Mouse (Mus musculus) kidney, adult 18-20 months (tissue): ENCODE data around the gene Nrip1.

ENCODE experiments used
- DNase-seq: peaks from one replicate; pipeline ENCODE4 v3.0.0; 2021

The Nrip1 gene

DNA sequence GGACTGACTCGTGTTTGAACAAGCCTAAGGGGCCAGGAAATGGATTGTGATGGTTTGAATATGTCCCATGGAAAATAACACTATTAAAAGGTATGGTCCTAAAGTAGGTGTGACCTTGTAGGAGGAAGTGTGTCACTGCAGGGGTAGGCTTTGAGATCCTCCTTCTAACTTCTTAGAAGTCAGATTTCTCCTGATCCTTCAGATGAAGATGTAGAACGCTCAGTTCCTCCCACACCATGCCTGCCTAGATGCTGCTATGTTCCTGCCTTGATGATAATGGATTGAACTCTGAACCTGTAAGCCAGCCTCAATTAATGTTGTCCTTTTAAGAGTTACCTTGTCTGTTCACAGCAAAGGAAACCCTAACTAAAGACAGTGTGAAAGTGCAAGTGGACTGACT, 62.8 kb downstream of the Nrip1 start:
- no peak for DNase-seq

DNA sequence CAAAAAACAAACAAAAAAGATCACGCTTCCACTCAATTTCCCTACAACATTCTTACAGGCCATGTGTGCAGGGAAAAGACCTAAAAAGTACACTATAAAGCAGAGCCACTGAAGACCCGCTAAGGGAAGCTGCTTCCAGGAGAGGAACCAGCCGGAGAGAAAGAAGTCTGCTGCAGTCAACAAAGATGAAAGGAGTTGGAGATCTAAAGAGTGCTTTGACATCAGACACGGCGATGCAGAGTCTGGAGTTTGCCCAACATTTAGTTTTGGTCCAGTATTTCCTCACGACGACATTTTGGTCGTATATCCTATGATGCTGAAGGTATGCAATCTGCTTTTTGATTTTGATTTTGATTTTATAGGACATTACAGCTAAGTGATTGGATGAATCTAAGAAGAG, 63.3 kb downstream of the Nrip1 start:
- DNase-seq: peak; percentile 0

DNA sequence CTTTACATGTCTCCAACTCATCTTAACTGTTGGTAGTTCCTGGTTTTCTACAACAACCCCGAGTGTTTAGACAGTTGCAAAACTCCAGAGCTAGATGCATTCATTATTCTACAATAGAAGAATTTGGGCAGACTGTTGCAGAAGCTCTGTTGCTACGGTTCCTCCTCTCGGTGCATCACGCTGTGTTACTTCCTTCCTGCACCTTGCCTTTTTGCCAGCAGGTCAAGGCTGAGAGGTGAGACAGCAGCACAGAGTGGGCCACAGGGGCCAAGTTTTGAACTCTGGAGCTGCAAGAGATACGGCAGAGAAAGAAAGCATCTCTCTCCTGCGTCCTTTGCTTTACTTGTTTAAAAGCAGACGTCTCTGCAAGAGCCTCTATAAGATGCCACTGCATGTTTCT, 64.3 kb downstream of the Nrip1 start:
- DNase-seq: no peak

DNA sequence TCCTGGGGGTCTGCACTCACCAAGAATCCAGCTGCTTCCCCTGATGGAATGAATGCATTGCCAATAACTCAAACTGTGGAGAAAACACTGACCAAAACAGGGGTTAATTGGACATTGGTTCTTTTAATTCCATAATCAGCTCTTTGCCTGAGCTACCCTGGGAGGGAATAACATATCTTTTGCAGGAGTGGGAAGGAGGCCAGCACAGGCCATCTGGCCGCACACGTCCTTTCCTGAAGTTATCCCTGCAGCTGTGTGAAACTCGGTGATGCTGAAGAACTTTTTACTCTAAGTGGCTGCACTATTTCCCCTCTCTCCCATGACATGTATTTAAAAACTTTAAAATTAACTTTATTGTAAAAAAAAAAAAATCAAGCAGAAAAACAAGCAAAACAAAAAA, 66.6 kb downstream of the Nrip1 start:
- no peak for DNase-seq

DNA sequence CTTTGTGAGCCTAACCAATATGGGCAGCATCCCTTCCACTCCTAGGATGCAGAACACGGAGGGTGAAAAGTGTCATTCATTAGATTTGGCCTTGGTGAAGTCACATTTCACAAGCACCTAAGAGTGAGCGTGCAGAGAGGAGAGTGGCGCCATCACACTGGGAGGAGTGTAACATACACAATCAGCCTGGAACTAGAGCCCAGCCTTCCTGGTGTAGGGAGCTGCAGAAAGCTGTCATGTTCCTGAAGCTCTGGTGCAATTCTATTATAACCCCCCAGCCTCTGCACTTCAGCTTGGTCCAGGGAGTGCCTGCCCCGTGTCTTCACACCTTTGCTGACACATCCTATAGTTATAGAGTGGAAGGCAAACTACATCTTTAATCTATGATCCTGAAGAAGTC, 67.2 kb downstream of the Nrip1 start:
- no peak for DNase-seq

DNA sequence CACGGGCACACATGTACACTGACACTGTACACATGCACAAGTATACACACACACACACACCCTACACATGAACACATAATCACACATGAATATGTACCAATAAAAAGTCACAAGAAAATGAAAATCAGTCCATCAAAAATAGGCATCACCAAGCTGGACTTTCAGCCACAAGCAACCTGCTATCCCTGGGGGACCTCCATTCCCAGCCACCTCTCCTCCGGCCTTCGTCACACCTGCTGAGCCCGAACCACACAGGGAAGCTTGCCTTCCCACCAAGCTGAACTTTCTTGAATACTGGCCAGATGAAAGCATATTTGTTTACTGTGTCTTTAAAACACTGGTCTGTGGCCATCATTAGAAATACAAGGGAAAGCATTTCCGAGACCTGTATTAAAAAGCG, 70.2 kb downstream of the Nrip1 start:
- no peak for DNase-seq

DNA sequence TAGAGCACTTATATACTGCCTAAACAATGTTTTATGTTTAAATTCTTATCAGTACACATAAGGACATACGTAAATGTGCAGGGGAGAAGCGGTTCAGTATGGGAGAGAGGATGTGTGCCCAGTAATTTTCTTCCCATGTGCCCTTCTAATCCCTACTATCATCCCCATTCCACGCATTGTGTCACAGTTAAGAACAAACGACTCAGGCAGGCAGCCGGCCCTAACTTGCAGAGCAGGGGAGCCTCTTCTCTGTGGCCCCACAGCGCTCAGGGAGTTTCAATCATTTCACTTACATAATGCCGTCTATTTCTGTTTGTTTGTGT, 71.9 kb downstream of the Nrip1 start:
- DNase-seq: no peak

DNA sequence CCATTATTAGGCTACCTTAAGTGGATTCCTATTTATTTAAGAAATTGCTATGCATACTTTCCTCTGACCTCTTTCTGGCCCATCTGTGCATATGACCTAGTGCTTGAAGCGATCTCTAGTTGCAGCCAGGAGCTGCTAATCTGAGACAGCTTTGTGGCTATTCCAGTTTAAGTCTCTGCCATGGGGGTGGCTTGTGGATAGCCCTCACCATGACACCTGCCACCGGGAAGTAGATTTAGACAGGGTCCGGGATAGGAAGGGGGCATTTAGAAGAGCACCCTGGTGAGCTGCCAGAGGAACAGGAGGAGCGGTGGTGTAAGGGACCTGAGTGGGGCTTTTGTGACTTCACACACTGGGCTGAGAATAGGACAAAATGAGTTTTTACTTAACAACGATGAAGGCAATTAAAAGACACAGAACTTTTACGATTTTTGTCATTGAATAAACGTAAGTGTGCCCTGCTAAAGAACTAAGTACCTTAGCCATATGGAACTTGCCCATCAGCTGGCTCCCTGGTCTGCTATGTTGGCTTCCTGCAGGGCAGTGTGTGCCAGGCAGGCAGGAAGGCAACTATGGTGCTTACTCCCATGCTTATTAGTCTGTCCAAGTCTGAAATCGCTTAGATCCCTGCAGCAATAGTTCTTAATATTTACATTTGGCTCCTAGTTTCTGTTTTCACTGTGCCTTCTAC, 72.4 kb downstream of the Nrip1 start:
- no peak for DNase-seq

DNA sequence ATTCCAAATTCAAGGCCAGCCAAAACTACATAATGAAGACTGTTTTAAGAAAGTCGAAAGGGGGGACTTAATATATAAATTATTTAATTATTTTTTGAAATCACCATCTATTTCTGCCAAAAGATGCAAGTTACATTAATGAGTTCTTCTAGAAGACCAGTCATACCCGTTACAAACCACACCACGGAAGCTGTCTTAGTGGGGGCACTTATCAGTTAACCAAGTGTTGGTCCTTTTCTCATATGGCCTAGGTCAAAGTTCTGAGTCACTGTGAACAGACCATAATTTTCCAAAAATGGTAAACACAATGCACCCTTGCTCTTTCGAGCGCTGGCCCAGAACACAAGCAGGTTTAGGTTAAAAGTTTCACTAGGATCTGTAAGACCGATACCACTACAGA, 73.2 kb downstream of the Nrip1 start:
- DNase-seq: no peak

DNA sequence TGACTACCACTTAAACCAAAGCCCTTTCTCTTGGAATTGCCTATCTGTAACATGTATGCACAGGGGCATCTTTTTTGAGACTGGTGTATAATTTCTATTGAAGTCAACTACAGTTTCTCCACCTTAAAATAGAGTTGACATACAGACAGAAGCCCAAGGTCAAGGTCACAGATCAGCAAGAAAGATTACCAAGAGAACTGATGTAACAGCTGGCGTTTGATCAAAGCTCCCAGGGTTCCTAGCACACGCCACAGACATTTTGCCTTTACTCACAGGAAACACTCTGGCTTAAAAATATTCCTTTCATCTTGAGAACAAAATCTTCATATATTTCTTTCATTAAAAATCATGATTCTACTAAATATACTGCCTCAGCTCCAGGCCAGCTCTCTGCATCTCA, 74.1 kb downstream of the Nrip1 start:
- DNase-seq: no peak

DNA sequence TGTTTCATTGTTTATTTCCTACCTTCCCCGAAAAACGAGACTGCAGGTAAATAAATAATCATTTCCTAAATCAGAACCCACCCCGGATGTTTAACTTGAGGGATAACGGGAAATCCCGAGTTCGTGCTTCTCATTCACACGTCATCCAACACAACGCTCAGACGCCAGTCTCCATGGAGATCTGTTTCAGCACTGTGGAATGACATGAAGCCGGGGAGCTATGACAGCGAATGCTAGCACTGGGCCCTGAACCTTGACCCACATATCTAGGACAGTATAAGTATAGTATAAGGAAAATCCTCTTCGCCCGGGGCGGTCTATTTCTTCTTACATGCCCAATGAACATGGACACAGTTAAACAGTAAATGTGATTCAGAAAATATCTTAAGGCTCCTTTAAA, 78.3 kb downstream of the Nrip1 start:
- no peak for DNase-seq

DNA sequence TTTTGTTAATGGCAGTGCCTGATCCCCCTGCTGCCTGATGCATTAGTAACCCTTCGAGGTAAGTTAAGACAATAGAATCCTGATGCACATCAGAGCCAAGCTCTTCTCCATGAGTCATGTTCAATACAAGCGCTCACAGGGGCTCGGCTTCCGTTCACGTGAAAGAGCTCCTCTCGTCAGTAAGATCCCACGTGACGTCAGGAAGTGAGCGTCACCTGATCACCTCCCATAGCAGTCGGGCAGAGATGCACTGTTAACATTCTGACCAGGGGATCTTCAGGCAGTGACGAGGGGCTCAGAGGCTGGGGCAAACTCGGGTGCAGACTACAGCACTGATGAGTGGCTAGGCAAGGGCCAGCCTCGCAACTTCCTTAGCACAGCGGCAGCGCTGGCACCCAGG, 79.1 kb downstream of the Nrip1 start:
- no peak for DNase-seq

DNA sequence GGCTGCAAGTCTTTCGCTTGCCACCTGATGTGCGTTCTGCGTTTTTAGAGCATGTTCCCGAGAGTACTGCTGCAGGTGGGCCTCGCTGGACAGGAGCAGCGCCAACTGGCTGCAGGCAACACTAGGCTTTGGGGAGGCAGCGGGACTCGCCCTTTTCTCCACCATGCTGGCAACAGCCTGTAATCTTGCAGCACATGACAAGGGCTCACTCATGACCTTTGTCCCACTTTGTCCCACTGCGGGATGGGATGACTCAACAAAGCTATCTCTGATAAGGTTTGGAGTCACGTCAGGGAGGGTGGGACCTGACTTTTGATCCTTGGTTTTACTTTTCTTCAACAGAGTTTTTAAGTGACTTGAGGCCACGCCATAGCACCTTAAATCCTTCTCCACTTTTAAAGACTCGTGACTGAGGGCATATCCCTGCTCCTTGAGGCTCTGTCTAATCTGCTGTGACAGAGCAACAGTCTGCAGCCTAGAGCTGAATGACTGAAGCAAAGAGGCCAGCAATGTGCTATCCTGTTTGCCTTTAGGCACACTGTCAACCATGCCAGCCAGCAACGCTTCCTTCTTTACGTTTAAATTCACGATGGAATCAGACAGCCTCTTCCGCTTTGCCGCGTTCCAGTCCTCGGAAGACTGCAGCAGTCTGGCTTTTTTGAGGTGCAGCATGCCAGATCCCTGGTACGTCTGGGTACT, 79.7 kb downstream of the Nrip1 start:
- no peak for DNase-seq

DNA sequence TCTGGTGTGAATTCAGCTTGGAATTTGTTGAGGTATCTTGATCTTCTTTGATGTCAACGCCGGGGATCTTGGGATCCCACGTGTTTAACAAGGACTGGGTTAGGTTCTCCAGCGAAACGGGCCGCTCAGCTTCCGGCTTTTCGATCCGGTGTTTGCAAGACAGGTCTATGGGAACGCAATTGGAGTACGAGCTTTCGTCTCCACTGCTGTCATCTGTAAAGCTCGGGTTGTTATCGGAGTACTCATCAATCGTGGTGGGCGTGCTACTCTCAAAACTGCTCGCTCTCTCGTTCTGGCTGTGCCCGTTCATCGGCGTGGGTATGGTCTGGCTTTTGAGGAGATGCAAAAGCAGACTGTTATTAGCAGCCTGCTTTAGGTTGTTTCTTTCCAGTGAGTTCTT, 80.5 kb downstream of the Nrip1 start:
- DNase-seq: no peak

DNA sequence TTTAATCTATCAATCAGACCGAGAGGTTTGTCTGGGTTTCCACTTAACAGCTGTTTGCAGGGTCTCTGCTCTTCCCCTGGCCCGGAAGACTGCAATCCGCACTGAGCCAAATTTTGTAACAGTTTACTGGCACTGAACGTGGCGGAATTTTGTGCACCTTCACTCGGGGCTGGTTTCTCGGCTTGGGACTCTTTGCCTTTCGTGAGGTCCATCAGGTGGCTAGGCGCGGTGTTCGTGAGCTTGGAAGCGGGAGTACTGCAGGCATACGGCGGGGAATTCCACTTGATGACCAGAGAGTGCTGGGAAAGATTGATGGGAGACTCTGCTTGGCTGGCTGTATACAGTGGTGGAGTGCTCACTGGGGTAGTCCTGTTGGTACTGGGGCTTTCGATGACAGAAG, 81.0 kb downstream of the Nrip1 start:
- no peak for DNase-seq

DNA sequence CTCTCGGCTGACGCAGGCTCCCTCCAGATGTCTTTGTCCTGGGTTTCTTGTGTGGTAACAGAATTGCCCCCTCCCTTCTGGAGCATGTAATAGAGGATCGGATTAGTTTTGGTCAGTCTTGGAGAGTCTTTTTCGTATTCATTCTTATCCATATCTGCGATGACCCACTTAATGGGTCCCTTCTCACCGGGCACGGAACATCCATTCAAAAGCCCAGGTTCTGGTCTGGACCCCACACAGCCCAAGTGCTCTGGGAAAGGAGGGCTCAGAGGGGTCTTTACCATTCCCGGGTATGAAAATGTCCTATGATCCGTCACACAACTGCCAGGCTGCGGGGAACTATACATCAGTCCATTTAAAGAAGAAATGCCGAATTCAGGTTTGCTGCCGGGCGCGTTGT, 82.3 kb downstream of the Nrip1 start:
- no peak for DNase-seq

DNA sequence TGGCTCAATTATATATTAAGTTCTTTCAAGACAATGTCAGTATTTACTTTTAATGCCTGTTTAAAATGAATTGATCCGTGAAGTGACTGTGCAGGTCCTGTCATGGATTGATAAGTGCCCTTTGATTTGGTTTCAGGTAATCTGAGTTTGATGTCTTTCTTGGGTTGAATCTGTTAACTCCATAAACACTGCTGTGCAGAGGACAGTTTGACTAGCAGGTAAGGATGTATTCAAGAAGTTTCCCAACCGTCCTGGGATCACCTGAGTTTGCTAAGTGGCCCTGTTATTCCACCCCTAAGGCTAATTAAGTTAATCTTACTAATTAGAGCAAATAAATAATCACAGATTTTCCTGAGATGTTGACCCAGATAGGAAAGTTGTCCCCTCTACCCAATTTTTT, 84.1 kb downstream of the Nrip1 start:
- no peak for DNase-seq

DNA sequence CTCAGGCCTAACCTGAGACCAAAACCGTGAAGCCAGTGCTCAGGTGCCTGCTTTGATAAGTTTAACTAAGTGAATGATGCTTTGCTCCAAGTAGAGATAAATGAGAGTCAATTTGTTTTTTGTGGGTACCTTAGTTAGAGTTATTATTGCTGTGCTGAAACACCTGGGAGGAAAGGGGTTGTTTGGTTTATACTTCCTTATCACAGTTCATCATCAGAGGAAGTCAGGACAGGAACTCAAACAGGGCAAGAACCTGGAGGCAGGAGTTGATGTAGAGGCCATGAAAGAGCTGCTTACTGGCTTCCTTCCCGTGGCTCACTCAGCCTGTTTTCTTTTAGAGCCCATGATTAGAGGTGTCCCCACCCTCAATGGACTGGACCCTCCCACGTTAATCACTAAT, 89.8 kb downstream of the Nrip1 start:
- DNase-seq: no peak

DNA sequence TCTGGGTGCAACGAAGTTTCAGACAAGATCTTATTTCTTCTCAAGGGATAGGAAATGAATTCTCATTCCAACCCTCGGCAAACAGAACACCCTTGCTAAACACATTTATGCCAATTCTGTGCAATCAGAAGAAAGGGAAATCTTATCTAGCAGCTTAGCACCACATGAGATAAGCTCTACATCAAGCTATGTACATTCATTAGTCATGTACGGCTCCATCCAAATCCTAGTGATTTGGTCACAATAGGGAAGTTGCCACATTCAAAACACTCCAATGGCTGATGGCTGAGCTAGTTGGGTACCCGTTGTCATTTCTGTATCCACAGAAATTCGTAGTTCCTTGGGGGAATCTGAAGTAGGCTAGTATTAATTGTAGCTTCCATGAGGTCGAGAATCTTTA, 91.8 kb downstream of the Nrip1 start:
- DNase-seq: no peak

DNA sequence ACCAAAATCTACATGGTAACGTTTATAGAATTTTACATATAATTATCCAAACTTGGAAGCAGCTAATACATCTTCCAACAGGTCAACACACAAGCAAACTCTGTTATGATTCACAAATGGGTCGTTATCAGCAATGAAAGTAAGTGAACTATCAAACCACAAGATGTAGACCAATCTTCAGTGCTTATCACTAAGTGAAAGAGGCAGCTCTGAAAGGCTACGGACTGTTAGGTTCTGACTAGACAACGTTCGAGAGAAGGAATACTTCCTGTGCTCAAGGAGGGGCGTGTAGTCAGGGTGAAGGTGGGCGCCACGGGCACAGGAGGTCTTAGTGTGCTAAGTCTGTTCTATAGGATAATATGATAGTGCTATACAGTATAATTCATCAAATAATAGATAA, 93.3 kb downstream of the Nrip1 start:
- no peak for DNase-seq

DNA sequence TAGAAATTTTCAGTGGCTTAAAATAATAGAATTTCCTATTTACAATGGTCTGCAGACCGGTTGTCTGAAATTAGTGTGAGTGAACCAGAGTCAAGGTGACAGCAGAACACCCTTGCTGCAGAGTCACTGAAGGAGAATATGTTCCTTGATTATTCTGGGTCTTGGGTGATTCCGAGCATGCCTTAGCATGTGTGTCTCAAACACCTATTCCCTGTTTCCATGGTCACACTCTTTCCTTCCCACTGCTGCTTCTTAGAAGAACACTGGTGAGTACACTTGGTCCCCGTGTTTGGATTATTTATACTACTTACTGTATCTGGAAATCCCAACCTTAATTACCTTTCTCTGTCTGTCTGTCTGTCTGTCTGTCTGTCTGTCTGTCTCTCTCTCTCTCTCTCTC, 97.4 kb downstream of the Nrip1 start:
- no peak for DNase-seq

DNA sequence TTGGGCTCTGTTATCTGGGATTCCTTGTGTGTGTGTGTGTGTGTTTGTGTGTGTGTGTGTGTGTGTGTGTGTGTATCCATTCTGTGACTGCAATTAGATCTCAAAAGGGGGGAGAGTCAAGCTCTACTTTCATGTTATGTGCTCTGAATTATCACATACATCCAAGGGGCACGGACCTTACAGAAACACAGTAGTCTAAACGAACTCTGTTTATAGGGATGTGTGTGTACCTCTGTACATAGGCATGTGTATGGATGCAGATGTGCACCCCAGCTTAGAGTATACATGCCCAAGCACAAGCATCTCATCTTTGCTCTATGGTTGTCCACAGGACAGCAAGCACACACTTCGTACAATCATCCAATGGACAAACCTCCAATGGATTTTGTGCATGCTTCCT, 98.0 kb downstream of the Nrip1 start:
- no peak for DNase-seq

DNA sequence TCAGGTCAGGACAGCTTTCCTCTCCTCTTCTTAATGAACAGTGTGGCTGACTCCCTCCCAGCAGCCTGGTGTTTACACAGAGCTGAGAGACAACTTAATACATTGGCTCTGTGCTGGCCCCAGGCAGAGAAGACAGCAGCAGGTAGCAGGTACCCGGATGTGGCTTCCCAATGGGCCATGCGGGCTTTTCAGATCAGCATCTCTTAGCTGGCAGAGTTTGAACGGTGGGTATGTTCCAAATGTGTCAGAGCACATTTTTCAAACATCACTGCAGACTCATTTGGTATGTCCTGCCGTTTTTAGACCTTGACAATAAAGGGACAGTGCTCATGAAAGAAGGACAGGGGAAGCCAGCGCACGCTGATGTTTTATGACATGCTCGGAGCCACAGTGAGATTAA, 98.5 kb downstream of the Nrip1 start:
- DNase-seq: no peak

DNA sequence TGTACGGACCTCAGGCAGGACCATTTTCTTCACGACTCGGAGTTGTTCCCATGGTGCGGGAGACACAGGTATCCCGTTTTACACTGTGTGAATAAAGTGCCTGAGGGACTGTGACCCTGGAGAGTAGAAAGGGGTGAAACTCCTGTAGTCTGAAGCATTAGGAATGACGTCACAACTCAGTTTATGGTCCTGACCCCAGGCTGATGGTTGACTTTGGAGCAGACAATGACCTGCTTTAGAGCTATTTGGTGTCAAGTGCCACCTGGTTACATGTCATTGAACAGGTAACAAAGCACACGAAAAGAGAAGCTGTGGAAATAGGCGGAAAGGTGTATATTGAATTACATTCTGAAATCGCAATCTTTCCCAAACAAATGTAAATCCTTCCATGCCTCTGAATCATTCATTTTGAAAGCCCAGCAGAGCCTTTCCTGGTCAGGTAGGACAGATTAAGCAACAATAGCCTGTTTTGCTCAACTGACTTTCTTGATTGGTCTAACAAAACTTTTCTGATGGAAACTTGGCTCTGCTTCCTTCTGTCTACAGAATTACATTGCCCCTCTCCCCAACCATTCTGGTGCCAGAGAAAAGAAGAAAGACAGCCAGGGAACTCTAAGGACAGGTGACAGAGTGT, 106.9 kb downstream of the Nrip1 start:
- no peak for DNase-seq

DNA sequence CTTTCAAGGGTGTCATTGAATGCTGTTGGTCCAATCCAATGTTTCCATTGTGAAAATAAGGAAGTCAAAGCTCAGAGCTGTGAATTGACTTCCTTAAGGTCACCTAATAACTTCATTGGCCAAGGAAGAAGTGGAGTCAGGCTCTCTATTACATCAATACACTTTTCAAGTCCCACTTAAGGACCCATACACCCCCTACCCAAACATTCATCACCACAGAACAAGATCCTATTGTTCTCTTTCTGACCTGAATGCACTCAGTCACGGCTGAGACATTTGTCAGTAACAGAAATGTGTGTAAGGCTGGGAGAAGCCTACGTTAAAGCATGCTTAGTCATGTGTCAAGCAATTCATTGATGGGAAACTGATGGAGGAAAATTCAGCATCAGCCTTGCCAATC, 107.8 kb downstream of the Nrip1 start:
- no peak for DNase-seq
